Mouse (Mus musculus): ENCODE results near the gene Psma3.
A peak's percentile ranks its signal among the peaks of the same experiment; 100 is the strongest.

Psma3 gene

DNA sequence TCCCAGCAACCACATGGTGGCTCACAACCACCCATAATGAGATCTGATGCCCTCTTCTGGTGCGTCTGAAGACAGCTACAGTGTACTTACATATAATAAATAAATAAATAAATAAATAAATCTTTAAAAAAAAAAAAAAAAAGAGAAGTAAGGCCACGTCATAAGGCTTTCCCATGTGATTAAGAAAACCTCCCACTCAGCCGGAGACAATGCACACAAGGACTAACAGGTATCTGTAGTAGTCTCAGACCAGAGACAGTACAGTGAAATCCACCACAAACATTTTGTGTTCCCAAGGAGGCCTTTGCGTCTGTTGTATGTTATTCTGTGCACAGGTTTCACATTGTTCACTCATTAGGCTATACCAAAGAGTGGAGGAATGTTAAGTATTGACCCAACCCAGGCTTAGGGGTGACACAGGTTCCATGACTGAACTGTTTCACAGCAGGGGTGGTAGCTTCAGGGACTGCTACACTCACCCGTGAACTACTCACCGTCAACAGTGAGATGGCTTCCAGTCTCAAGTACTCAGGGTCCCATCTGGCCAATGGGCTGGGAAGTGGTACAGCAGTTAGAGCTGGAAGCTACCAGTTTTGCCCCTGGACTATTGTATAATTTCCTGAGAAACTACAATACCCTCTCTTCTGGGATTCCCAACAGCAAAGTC lies 29.5 kb downstream of the Psma3 start:
- DNase-seq = no peak

DNA sequence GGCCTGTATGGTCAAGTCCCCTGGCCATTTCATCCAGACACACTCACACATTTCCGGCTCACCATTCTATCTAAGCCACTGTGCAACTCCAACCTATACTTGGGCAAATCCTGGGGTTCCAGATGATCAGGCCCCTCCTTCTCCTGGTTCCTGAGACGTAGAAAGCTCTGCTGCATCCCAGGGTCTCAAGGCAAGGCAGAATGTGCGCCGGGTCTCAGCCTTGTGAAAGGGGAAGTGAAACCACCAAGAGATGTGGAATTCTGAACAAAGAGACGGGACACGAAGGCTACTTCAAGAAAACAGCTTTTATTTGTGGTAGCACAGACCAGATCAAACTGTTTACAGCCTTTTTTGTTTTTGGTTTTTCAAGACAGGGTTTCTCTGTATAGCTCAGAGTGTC lies 31.7 kb downstream of the Psma3 start:
- DNase-seq = peak; percentile 87

DNA sequence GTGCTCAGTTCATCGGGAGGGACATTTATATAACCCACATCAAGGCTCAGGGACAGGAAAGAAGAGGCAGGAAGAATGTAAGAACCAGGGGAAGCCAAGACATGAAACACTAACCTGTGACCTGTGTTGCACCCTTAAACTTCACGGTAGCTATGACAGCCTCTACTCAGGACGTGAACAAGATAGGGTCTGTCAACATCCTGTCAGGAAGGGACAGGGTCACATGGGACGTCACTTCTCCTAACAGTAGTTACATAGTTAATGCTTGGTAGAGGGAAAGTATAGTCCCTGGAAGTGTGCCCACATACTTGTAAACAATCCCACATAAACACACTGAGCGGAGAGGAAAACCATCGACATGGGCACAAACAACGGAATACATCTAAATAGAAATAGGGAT lies 32.5 kb downstream of the Psma3 start:
- DNase-seq = no peak

DNA sequence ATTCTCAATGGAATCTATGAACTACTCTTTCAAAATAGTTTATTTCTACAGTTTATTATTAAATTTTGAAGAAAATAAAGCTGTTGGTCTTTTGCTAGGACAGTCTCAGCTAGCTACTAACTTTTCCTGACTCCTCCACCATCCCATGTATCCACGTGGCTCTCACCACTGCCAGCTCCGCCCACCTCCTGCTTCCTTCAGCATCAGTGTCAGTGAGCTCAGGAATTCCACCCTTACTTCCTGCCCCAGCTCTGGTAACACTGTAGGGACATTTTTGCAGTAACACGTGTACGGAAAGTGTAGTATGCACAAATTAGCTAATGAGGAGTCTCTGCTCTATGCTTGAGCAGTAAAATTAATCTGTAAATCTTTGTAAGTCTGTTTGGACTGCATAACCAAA lies 35.3 kb downstream of the Psma3 start:
- DNase-seq = peak; percentile 98

DNA sequence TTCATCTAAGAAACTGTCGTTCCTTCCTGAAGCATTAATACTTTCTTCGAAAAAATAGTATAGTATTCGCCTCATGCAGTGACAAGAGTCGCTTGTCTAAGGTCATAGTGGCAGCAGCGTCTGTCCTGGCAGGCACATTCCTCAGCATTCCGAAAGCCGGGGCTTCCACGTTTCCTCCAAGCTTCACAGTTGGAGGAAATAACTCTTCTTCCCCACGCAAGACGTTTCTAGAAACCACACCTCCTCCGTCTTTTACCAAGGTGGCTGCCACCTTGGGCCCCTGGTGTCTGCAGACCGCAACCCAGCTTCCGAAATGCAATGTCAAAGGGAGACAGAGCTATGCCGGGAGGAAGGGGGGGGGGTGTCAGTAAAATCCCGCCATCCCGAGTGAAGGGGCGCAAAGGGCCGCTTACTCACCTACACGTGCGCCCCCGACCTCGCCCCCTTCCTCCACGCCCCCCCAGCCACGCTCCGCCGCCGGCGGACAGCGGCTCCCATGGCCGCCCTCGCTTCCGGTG lies 40.5 kb downstream of the Psma3 start:
- no peak for DNase-seq

DNA sequence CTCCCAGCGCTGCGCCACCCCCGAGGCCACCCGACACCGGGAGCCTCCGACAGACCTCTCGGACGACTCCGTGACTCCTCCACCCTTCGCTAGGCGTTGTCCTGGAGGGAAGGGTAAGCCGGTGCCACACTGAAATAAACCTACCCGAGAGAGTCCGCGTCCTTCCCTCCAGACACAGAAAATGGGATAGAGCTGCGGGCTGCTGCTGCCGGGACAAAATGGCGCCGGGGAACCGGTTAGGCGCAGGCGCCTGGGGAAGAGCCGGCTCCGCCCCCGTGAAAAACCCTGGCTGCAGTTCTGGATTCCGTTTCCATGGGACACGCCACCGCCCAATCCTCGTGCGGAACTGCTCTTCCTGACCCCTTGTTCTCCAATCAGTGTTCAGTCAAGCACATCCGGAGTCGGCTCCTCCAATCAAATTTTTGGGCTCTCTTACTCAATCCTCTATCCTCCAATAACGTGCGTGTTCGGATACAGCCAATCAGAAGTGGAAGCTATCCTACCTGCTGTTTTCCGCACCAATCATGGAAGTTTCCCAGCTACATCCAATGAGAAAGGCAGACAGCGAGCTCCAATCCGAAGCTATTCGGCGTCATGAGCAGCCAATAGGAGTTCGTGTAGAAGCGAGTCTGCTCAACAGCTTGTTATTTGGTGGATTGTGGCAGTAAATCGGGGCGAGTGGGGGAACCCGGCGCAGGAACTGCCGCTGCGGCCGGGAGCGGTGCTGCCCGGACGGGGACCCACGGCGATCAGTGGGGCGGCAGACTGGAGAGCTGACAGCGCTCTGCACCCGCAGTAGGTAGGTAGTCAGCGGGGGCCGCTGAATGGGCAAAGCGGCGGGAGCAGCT lies 41.2 kb downstream of the Psma3 start, which contains the start of gene Arid4a:
TSS of gene Arid4a (plus strand) at position 628 of the 848 bp plus-strand sequence.
- peak; percentile 100 for DNase-seq

DNA sequence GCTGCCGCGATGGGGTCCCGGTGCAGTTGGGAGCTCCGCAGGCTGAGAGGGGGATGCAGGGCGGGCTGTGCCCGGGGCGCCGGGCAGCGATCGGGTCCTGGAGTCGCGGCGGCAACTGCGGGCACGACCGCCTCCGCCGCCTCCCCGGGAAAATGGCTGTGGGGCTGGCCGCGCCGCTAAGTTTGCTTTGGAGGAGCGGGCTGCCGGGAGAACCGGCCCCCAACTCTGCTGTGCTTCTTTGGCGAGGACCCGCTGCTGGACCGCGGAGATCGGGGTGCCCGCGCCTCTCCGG lies 41.7 kb downstream of the Psma3 start:
- DNase-seq = no peak

DNA sequence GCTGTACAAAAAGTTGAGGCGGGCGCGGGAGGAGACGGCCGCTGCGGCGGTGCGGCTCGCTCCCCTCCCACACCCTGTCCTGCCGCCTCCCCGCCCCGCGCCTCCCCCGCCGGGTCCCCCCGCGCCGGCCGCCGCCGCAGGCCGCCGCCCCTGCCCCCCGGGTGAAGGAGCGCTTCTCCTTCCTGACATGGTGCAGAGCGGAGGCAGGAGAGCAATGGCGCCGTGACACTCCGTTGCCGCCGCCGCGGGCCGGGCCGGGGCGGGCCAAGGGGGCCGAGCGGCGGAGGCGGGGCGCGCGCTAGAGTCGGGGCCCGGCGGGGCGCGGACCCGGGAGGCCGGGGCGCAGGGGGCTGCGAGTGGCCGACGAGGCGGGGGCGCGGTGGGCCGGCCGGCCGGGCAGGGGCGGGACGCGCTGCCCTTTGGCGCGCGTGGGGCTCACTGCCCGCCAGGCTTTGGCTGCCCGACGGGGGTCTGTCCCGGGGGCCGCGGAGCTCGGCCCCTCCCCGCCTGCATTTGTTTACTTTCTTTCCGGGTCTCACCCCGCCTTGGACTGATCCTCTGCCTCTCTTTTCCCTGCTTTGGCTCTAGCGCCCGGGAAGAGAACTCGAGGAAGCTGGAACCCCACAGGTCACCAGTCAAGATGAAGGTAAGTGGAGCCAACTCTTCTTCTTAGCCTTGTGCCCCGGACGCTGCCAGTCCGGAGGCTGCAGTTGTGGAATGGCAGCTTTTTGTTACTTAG lies 42.3 kb downstream of the Psma3 start:
- DNase-seq = peak; percentile 98

DNA sequence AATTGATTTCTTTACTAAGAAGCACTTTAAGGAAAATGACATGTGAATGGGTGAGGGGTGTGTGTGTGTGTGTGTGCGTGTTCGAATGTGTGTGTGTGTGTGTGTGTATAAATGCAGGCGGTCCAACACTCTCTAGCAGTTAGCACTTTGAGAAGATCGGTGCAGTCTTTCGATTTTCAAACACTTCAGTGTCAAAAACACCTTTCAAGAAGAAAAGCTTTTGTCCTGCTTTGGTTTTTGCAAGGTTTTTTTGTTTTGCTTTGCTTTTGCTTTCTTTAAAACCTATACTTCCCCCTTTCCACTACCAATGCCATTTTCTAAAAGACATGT lies 42.8 kb downstream of the Psma3 start:
- DNase-seq = no peak

DNA sequence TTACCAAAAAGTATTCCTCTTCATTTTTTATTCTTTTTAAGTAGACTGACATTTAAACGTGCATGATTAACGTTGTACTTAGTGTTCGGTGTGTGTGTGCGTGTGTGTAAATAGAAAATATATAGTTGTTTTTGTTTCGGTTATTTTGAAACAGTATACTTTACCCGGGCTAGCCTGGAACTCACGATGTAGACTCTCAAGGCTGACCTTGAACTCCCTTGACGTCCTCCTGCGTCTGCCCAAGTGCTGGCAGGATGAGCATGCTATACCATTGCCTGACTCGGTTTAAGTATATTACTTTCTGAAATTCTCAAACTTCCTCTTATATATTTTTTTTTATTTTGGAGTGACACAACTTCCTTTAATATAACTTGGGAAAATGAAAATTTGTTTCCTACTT lies 43.4 kb downstream of the Psma3 start:
- DNase-seq = no peak

DNA sequence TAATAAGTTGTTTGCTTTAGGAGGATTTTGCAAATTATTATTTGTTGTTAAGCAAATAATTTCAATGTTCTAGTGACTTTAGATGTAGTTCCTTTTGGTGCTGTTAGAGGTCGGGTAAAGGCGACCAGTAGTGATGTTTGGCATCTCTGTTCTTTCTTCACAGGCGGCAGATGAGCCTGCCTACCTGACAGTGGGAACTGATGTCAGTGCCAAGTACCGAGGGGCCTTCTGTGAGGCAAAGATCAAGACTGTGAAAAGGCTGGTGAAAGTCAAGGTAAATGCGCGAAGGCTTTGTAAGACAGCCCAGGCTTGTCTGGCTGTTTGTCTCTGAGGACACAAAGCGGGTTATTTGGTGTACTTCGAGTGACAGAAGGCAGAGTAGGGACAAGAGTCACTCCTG lies 44.8 kb downstream of the Psma3 start:
- no peak for DNase-seq

DNA sequence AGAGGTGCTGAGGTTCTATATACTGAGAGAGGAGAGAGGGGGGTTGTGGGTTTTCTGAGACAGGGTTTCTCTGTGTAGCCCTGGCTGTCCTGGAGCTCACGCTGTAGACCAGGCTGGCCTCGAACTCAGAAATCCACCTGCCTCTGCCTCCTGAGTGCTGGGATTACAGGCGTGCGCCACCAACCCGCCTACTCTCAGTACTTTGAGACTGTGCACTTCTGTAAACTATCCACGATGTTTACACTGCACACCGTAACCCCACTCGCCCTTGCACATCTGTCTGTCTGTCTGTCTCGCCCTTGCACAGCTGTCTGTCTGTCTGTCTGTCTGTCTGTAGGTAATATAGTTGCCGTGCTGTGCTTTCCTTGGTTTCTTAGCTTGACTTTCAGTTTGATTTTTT lies 50.0 kb downstream of the Psma3 start:
- peak; percentile 62 for DNase-seq

DNA sequence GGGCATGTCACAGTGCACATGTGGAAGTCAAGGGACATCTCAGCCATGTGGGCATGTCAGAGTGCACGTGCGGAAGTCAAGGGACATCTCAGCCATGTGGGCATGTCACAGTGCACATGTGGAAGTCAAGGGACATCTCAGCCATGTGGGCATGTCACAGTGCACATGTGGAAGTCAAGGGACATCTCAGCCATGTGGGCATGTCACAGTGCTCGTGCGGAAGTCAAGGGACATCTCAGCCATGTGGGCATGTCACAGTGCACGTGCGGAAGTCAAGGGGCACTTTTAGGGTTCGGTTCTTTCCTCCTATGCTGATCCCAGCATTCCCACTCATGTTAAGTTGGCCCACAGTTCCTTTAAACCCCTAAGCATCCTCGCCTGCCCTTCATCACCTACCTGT lies 53.8 kb downstream of the Psma3 start:
- DNase-seq = peak; percentile 55

DNA sequence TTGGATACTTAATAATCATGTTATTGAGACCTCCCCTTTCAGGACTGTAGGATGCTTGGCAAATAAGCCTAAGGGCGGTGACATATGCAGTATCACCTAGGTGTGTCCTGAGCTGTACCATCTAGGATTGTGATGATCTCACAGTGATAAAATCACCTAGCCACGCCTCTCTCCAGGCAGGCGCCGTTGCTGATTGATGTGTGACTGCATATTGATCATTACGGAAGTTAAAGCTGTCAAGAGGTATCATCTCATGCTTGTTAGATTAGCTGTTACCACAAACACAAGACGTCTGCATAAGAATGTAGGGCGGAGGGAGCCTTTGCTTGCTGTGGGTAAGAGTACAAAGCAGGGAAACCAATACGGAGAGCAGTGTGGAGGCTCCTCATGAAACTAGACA lies 55.8 kb downstream of the Psma3 start:
- DNase-seq = peak; percentile 48

DNA sequence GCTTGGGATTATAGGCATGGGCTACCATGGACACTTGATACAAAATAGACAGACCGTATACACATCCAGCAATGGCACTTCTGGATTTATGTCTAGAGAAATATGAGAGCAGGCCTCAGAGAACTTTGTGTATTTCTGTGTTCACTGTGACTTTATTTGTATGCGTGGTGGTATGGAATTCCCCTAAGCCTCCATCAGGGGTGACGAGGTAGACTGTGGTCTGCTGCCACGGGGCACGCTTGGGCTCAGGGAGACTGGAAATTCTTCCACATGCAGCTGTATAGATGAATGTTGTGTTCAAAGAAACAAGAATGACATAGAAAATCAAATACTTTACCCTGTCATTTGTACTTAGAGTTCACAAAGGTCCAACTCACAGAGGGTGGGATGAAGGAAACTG lies 56.3 kb downstream of the Psma3 start:
- peak; percentile 37 for DNase-seq

DNA sequence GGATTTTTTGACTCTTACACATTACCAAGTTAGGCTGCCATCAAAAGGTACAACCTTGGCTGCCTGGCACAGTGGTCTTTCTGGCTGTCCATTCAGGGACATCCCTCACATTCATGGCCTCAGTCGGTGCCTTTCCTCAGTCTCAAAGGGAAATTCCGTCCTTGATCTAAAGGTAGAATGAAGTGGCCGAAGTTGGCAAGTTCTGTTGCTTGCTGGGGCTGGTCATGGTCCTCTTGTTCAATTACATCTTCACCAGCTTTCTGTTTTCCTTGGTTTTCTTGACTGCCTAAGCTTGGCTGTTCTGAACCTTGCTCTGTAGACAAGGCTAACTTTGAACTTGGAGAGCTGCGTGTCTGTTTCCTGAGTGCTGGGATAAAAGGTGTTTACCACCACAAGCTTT lies 61.4 kb downstream of the Psma3 start:
- DNase-seq = peak; percentile 64

DNA sequence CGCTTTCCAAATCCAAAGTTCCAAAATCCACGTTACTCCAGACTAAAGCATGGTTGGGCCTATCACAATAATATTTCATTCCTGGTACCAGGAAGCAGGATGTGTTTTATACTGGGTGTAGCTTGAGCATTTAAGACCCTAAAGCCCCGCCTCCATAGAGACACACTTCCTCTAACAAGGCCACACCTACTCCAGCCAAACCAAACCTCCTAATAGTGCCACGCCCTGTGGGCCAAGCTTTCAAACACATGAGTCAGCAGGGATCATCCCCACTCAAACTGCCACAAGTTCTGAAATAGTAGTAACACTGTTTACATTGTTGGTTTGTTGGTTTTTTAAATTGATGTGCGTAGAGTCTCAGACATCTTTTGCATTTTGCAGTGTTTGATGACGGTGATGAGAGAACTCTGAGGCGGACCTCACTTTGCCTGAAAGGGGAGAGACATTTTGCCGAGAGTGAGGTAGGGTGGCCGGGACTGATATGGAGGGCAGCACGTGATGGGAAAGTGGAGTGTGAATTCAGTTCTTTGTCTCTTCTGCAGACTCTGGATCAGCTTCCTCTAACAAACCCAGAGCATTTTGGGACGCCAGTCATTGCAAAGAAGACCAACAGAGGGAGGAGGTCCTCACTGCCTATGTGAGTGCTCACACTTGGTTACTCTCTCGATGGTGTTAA lies 62.4 kb downstream of the Psma3 start:
- peak; percentile 86 for DNase-seq

DNA sequence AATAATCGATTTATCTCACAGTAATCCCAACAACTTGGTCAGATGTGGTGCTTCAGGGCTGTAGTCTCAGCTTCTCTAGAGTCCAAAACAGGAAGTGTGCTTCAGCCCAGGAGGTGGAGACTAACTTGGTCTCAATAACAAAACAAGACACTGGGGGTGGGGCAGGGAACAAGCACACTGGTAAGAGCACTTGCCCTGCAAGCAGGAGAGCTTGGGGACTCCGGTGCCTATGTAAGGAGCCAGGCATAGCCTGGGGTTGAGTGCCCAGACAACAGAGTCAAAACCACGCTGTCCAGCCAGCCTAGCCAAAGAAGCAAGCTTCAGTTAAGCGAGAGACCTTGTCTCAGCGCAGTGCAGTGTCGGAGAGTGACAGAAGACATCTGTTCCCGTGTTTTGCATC lies 66.0 kb downstream of the Psma3 start:
- DNase-seq = peak; percentile 98

DNA sequence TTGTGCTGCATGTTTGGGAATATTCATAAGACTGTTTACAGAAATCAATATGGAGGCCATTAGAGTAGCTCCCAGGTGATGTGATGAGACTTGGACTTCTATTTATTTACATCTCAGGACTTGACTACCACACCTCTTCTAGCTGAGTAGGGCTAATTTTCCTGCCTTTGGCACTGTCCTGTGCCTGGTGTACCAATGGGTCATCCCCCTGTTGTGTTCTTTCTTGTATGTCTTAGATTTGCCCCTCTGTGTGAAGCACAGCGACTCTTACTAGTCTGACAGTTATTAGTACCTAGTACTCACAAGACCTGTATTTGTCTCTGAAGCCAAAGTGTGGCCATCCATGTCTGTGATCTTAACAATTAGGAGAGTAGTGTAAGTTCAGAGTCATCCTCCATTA lies 68.0 kb downstream of the Psma3 start:
- peak; percentile 76 for DNase-seq

DNA sequence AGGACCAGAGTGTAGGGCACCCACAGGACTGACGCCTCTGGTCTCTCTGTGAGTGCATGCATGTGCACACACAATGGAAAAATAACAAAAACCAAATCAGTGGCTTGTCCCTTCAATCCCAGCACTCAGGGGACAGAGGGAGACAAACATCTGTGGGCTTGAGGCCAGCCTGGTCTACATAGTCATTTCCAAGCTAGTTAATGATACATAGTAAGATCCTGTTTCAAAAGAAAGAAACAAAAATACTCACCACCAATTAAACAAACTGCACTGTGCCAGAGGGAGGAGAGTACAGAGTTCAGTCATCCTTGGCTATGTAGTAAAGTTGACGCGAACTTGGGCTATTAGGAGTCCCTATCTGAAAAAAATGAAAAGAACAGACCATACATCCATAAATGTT lies 69.2 kb downstream of the Psma3 start:
- DNase-seq = peak; percentile 36

DNA sequence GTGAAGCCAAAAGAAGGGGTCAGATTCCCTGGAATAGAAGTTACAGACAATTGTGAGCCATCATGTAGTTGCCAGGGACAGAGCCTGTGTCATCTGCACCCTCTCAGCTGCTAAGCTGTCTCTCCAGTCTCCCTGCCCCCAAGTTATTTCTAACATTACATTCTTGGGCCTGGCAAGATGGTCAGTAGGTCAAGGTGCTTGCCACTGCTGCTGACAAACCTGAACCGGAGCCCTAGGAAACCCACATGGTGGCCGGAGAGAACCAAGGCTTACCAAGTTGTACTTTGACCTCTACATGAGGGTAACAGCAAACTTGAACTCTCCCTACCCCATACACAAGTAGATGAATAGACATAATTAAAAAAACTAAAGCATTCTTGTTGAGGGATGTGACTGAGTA lies 70.1 kb downstream of the Psma3 start:
- DNase-seq = peak; percentile 80
